In genomic region chr4:59709321-59709720, GRCm38 (mm10) we compare ENCODE assay signal across 9 mouse cellular contexts.
DNase-seq lines count a peak whose midpoint lies in the region; ATAC-seq and TF ChIP-seq lines count a peak whose summit lies in the region.
"Had no signal": no experiment of that assay in that cellular context is flagged by ENCODE, and none has a peak within 500 bp of the region (broad histone marks: within the 10 kb centered on the region; RNA-seq: fewer than 3 reads in every experiment).

No protein-coding gene starts in this region.

- H3K27ac ChIP-seq in forebrain, embryonic 16.5 days (ENCODE audit: low read length) = no peak overlapping the region
- no peak overlapping the region for H3K27ac ChIP-seq in forebrain, embryonic 13.5 days
- H3K27ac ChIP-seq in midbrain, postnatal 0 days (ENCODE audit: low read depth, low read length) = no peak overlapping the region
- H3K27ac ChIP-seq in midbrain, embryonic 16.5 days (ENCODE audit: low read length) = no peak overlapping the region

- peak; percentile 45 for DNase-seq in midbrain, postnatal 0 days (ENCODE audit: low spot score)
- DNase-seq in cerebellum, postnatal 10 days = peak; percentile 75 to 77
- DNase-seq in retina, embryonic 14.5 days (ENCODE audit: low spot score) = no peak
- no peak for DNase-seq in gastrocnemius, postnatal 10 days

- H3K4me1 ChIP-seq in forebrain, embryonic 16.5 days (replicated peaks; ENCODE audit: control insufficient read depth, insufficient read depth, low read length) = peaks cover 10% of the 10 kb centered on the region
- H3K4me1 ChIP-seq in forebrain, embryonic 13.5 days = peaks cover 17% of the 10 kb centered on the region
- no peaks in the 10 kb centered on the region for H3K4me1 ChIP-seq in midbrain, postnatal 0 days (ENCODE audit: insufficient read depth, low read length)
- H3K4me1 ChIP-seq in midbrain, embryonic 16.5 days (ENCODE audit: control insufficient read depth, insufficient read depth, low read length) = peaks cover 7% of the 10 kb centered on the region; the same call in 1 of the 2 replicates

- H3K27me3 ChIP-seq in forebrain, embryonic 16.5 days (replicated peaks; ENCODE audit: control insufficient read depth, insufficient read depth, low read length) = no peaks in the 10 kb centered on the region
- H3K27me3 ChIP-seq in forebrain, embryonic 13.5 days = no peaks in the 10 kb centered on the region
- H3K27me3 ChIP-seq in midbrain, postnatal 0 days (ENCODE audit: insufficient read depth, low read length) = no peaks in the 10 kb centered on the region
- H3K27me3 ChIP-seq in midbrain, embryonic 16.5 days (ENCODE audit: control insufficient read depth, insufficient read depth, low read depth, low read length) = no peaks in the 10 kb centered on the region

- H3K4me2 ChIP-seq in forebrain, embryonic 16.5 days (ENCODE audit: low read length) = no peak overlapping the region
- H3K4me2 ChIP-seq in forebrain, embryonic 13.5 days = no peak overlapping the region
- H3K4me2 ChIP-seq in midbrain, postnatal 0 days (ENCODE audit: low read depth, low read length, poor library complexity, severe bottlenecking) = no peak overlapping the region
- H3K4me2 ChIP-seq in midbrain, embryonic 16.5 days (ENCODE audit: low read length) = no peak overlapping the region

- TF ChIP-seq CTCF in midbrain, postnatal 0 days (IDR thresholded peaks at IDR 0.05) = no peak

- WGBS in forebrain, embryonic 16.5 days = 69% methylated on average over 5 of the region's 5 CpGs
- 83% methylated on average over 5 of the region's 5 CpGs for WGBS in forebrain, embryonic 13.5 days
- WGBS in midbrain, postnatal 0 days = 81% methylated on average over 5 of the region's 5 CpGs
- WGBS in midbrain, embryonic 16.5 days = 79% methylated on average over 5 of the region's 5 CpGs

- no peak overlapping the region for H3K4me3 ChIP-seq in forebrain, embryonic 16.5 days (replicated peaks; ENCODE audit: low read length)
- H3K4me3 ChIP-seq in forebrain, embryonic 13.5 days = no peak overlapping the region
- no peak overlapping the region for H3K4me3 ChIP-seq in midbrain, postnatal 0 days (ENCODE audit: low read depth, low read length)
- no peak overlapping the region for H3K4me3 ChIP-seq in midbrain, embryonic 16.5 days (ENCODE audit: low read depth, low read length)

- no peak overlapping the region for H3K9ac ChIP-seq in forebrain, embryonic 16.5 days (replicated peaks; ENCODE audit: low read depth, low read length)
- H3K9ac ChIP-seq in forebrain, embryonic 13.5 days = no peak overlapping the region
- H3K9ac ChIP-seq in midbrain, postnatal 0 days (replicated peaks; ENCODE audit: low read length, poor library complexity, severe bottlenecking) = no peak overlapping the region
- no peak overlapping the region for H3K9ac ChIP-seq in midbrain, embryonic 16.5 days (ENCODE audit: low read depth, low read length)

- ATAC-seq in forebrain, embryonic 16.5 days = peak; percentile 50
- no peak for ATAC-seq in forebrain, embryonic 13.5 days
- no peak for ATAC-seq in midbrain, postnatal 0 days (ENCODE audit: low FRiP score)
- ATAC-seq in midbrain, embryonic 16.5 days = no peak
- peak; percentile 85 for ATAC-seq in megakaryocyte-erythroid progenitor cell, adult 5-6 weeks (replicated peaks; ENCODE audit: low FRiP score, low TSS enrichment, poor library complexity, severe bottlenecking)
- ATAC-seq: intestine, embryonic 16.5 days had no signal

- no peaks in the 10 kb centered on the region for H3K9me3 ChIP-seq in forebrain, embryonic 16.5 days (ENCODE audit: control insufficient read depth, low read length)
- H3K9me3 ChIP-seq in forebrain, embryonic 13.5 days (replicated peaks) = no peaks in the 10 kb centered on the region
- H3K9me3 ChIP-seq in midbrain, postnatal 0 days (ENCODE audit: low read length) = no peaks in the 10 kb centered on the region
- no peaks in the 10 kb centered on the region for H3K9me3 ChIP-seq in midbrain, embryonic 16.5 days (replicated peaks; ENCODE audit: control insufficient read depth, low read length, poor library complexity, severe bottlenecking)

- H3K36me3 ChIP-seq in forebrain, embryonic 16.5 days (ENCODE audit: control insufficient read depth, insufficient read depth) = no peaks in the 10 kb centered on the region
- H3K36me3 ChIP-seq in forebrain, embryonic 13.5 days (ENCODE audit: poor library complexity, severe bottlenecking) = no peaks in the 10 kb centered on the region; the same call in 1 of the 2 replicates
- no peaks in the 10 kb centered on the region for H3K36me3 ChIP-seq in midbrain, postnatal 0 days (ENCODE audit: insufficient read depth, low read length)
- H3K36me3 ChIP-seq in midbrain, embryonic 16.5 days (ENCODE audit: control insufficient read depth, insufficient read depth, low read length) = no peaks in the 10 kb centered on the region

Comparison
In these comparisons a context has a peak if more than half of its experiments do, and no peak if none do; other contexts are left out.
1. ATAC-seq: peak in forebrain, embryonic 16.5 days (single experiment) and megakaryocyte-erythroid progenitor cell, adult 5-6 weeks (single experiment); none in forebrain, embryonic 13.5 days (single experiment), midbrain, postnatal 0 days (single experiment) and midbrain, embryonic 16.5 days (single experiment).
2. DNase-seq: peak in midbrain, postnatal 0 days (single experiment) and cerebellum, postnatal 10 days (2 of 2); none in retina, embryonic 14.5 days (single experiment) and gastrocnemius, postnatal 10 days (single experiment).